Mouse (Mus musculus) CD4-positive helper T cell, adult 2 months (primary cell): ENCODE results near the gene Haghl.
A peak's percentile ranks its signal among the peaks of the same experiment; 100 is the strongest.

ENCODE experiments used
- DNase-seq: peaks from one replicate; pipeline ENCODE4 v3.0.0-alpha.2; 2012; ENCODE audit warnings: low read depth, missing footprints, low spot score

Haghl gene

GRCm38 (mm10) chr17:25785281-25785745 lies at the start of gene Haghl:
TSS of gene Haghl (minus strand) at chr17:25785673.
- DNase-seq, result peak; percentile 94

GRCm38 (mm10) chr17:25834595-25835222 lies 49.2 kb upstream of the Haghl start:
- DNase-seq, result no peak

GRCm38 (mm10) chr17:25833961-25834594 lies 48.6 kb upstream of the Haghl start:
- DNase-seq, result no peak

GRCm38 (mm10) chr17:25833291-25833663 lies 47.8 kb upstream of the Haghl start, which contains the start of gene Stub1:
TSS of gene Stub1 (minus strand) at chr17:25833404.
- DNase-seq, result no peak

GRCm38 (mm10) chr17:25832436-25833290 lies 47.2 kb upstream of the Haghl start:
- DNase-seq, result peak; percentile 98

- DNase-seq, result no peak
These were observed 46.2 kb upstream of the Haghl start for GRCm38 (mm10) chr17:25831451-25832281.

- no peak for DNase-seq
These were observed 45.4 kb upstream of the Haghl start for GRCm38 (mm10) chr17:25830806-25831431.

GRCm38 (mm10) chr17:25830200-25830753 lies 44.8 kb upstream of the Haghl start:
- no peak for DNase-seq

- no peak for DNase-seq
These were observed 44.1 kb upstream of the Haghl start for GRCm38 (mm10) chr17:25829558-25830017.

GRCm38 (mm10) chr17:25828712-25829557 lies 43.5 kb upstream of the Haghl start, which contains the start of gene Jmjd8:
TSS of gene Jmjd8 (plus strand) at chr17:25828867.
- peak; percentile 85 for DNase-seq

- peak; percentile 29 for DNase-seq
These were observed 42.7 kb upstream of the Haghl start for GRCm38 (mm10) chr17:25828223-25828594.

GRCm38 (mm10) chr17:25827546-25828222 lies 42.2 kb upstream of the Haghl start:
- DNase-seq, result no peak

- DNase-seq, result no peak
These were observed 41.5 kb upstream of the Haghl start for GRCm38 (mm10) chr17:25827011-25827410.

- DNase-seq, result no peak
These were observed 40.6 kb upstream of the Haghl start for GRCm38 (mm10) chr17:25825984-25826570.

GRCm38 (mm10) chr17:25825311-25825710 lies 39.8 kb upstream of the Haghl start:
- DNase-seq, result no peak

- DNase-seq, result no peak
These were observed 39.1 kb upstream of the Haghl start for GRCm38 (mm10) chr17:25824362-25825142.

- peak; percentile 90 for DNase-seq
These were observed 38.0 kb upstream of the Haghl start, which contains the start of gene Wdr24 for GRCm38 (mm10) chr17:25823452-25823851. TSS of gene Wdr24 (plus strand) at chr17:25823627.
